Mouse (Mus musculus) embryo, embryonic 10 days (tissue): Measurements from ENCODE around the gene Itk.
"Not testable (repeated sequence)": the region's sequence is repeated elsewhere in the genome, so short reads cannot be mapped to it uniquely, and the experiment has no call there.

Source experiments
- DNase-seq: peaks from one replicate; pipeline ENCODE4 v3.0.0-alpha.2; 2015; ENCODE audit warnings: low spot score

Itk gene

GRCm38 (mm10) chr11:46389336-46390117 is at the start of gene Itk:
Itk (minus strand) TSS chr11:46389515.
- DNase-seq = no peak

GRCm38 (mm10) chr11:46437459-46438000 is 48.2 kb upstream of the Itk start:
- DNase-seq = peak; percentile 71

DNA sequence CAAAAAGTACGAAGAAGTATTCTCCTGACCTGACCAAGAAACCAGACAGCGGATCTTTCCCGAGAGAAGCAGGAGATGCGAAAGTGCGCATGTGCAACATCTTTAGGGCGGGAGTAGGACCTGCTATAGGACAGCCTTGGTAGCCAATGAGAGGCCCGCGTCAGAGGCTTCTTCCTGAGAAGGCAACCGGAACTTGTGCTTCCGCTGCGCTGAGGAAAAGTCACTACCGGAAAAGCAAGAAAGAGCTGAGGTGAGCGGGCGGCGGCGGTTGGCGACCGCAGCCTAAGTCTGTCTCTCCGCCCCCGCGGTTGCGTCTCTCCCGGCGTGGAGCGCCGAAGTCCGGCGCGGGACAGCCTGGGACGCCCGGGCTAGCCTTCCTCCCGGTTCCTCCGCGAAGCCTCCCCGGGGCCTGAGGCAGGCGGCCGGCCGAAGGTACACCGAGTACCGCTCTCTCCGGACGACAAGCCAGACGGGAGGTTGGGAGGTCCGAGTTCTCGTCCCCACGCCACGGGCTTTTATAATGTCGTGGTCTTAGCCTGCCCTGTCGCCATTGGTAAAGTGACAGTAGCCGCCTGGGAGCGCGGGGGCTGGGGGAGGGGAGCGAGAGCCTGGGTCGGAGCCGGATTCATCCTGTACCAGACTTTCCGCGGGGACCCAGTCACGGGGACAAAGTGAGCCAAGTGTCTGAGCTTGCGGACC is 47.6 kb upstream of the Itk start, which contains the start of gene Med7:
Gene Med7, plus strand, starts transcription at position 166 of the 699 bp plus-strand sequence.
- peak; percentile 98 for DNase-seq

- DNase-seq = no peak
These were observed 46.0 kb upstream of the Itk start for GRCm38 (mm10) chr11:46435363-46435762.

GRCm38 (mm10) chr11:46431129-46431528 is 41.8 kb upstream of the Itk start:
- peak; percentile 95 for DNase-seq

DNA sequence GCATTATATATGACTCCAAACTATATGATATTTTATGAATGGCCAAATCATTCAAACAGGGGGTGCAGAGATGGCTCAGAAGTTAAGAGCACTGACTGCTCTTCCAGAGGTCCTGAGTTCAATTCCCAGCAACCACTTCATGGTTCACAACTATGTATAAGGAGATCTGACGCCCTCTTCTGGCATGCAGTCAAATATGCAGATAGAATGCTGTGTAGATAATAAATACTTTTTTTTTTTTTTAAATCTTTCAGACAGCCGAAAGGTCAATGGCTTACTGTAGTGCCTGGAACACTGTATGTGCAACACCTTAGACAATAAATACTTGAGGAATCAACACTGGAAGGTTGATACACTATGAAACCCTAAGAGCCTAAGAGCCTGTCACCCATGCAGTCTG is 40.8 kb upstream of the Itk start:
- no peak for DNase-seq

DNA sequence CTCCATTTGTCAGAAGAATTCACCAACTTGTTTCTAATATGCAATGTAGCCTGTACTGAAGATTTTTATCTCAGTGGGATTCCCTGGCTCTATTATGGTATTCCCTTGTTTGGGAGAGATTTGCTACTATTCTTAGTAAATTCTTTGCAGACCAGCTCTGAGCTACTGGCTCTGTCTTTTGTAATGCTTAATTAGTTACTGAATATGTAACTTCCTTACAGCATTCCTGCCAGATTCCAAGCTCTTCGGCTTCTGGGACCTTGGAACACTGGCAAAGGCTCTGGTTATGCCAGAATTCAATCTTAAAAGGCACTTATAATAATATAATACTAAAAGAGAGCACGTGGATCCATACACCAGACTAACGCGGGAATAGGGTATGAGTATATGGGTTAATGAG is 38.8 kb upstream of the Itk start:
- DNase-seq = not testable (repeated sequence)

GRCm38 (mm10) chr11:46421086-46421888 is 32.0 kb upstream of the Itk start:
- no peak for DNase-seq

GRCm38 (mm10) chr11:46418860-46419259 is 29.5 kb upstream of the Itk start:
- DNase-seq = no peak

DNA sequence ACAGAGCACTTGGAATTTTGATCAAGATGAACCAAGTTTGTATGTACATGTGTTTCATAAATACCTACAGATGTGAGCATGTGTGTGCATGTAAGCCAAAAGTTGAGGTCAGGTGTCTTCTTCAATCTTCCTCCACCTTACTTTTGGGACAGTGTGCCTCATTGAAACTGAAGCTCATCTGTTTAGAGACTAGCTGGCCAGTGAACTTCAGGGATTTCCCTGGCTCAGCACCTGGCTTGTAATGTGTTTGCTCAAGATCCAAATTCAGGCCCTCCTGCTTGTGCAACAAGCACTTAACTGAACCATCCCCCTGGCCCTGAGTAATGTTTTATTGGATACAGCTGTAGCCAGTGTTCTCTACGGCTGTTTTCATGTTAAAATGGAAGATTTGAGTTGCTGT is 29.1 kb upstream of the Itk start:
- DNase-seq = no peak

GRCm38 (mm10) chr11:46410018-46410563 is 20.8 kb upstream of the Itk start:
- no peak for DNase-seq

- no peak for DNase-seq
These were observed 17.4 kb upstream of the Itk start for GRCm38 (mm10) chr11:46406721-46407120.

GRCm38 (mm10) chr11:46404986-46405385 is 15.7 kb upstream of the Itk start:
- DNase-seq = no peak

DNA sequence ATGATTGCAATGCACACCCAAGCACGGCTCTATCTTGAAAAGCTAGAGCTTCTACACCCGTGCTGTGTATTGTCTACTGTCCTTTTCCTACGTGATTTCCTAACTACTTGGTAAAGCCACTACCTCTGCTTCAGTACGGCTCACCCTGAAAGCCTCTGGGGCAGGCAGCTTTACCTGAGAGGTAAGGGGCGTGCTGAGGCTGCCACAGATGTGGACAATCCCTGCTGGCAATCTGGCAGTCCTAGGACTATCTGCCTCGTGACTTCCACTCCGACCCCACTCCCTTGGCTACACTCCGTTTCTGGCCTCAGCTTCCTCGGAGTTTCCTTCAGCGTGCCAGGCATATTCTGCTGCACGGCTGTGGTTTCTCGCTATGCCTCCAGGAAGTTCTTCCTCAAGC is 12.2 kb upstream of the Itk start:
- no peak for DNase-seq

- no peak for DNase-seq
These were observed 9.6 kb upstream of the Itk start for GRCm38 (mm10) chr11:46398933-46399383.

DNA sequence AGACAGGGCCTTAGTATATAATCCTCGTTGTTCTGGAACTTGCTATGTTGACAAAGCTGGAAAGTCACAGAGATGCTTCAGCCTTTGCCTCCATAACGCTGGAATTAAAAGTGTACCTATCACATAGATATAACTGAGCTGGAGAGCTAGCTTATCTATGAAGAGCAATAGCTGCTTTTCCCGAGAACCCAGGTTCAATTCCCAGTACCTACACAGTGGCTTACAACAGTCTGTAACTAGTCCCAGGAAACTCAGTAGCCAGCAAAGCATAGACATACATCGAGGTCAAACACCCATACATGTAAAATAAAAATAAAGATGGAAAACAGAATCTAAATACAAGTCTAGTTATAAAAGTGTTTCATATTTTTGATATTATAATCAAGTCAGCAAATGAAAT is 9.2 kb upstream of the Itk start:
- no peak for DNase-seq

DNA sequence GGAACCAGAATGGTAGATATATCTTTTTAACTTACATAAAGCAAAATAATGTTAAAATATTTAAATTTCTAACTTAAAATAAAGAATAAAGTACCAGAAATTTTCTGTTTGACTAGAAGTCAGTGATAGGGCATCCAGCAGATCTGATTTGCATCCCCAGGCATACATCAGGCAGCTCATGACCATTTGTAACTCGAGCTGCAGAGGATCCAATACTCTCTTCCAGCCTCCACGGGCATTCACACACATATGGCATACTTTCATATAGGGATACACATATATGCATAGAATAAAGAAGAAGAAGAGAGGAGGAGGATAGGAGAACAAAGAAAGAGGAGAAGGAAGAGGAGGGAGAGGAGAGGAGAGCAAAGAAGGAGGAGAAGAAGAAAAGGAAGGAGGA is 8.6 kb upstream of the Itk start:
- DNase-seq = no peak

DNA sequence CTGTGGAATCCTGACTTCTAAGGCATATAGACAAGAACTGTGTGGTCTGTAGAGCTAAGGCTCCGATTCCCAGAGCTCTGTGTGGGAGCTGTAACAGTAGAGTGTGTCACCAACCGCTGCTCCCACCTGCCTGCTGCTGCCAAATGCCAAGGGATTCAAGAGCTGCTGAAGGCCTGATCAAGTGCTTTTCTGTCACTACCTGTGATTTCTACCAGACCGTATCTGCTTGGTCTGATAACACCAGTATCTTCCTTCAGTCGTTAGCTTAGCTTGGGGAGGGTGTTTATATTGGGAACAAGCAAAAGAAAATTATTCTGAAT is 7.5 kb upstream of the Itk start:
- DNase-seq = no peak

GRCm38 (mm10) chr11:46396167-46396859 is 7.0 kb upstream of the Itk start, which contains the start of gene Fam71b:
Fam71b (plus strand) TSS chr11:46396559.
- no peak for DNase-seq

- DNase-seq = no peak
These were observed 6.4 kb upstream of the Itk start for GRCm38 (mm10) chr11:46395698-46396097.

DNA sequence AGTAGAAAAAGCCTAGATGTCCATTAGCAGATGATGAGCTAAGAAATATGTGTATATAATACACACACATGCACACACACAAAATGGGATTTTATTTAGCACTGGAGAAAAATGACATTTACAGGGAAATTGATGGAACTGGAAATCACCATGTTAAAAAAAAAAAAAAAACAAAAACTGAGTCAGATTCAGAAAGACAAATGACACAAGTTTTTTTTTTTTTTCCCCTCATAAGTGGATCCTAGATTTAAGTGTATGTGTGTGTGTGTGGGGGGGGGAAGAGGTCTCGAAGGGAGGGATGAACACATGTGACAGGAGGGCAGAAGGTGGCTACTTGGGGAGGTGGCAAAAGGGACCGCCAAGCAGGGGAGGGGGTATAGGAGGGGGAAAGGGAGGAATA is 5.8 kb upstream of the Itk start:
- no peak for DNase-seq
